Mouse (Mus musculus): Measurements from ENCODE around the gene Frmpd4.

Gene Frmpd4

DNA sequence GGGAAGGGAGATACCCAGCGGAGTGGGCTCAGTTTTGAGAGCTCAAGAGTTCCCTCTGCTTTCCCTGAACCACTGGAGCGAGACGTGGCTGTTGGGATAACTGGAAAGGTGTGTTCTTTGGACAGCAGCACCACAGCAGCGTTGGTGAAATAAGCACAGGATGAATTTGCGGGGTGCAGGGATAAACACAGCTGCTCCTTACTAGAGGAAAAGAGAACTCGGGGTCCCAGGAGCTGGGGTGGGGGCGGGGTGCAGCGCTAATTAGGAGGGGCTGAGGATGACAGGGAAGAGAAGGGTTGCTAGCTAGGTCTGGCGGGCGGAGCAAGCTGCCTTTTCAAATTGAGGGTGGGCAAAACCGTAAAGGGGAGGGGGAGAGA is 453.5 kb downstream of the Frmpd4 start:
- DNase-seq, result no peak

DNA sequence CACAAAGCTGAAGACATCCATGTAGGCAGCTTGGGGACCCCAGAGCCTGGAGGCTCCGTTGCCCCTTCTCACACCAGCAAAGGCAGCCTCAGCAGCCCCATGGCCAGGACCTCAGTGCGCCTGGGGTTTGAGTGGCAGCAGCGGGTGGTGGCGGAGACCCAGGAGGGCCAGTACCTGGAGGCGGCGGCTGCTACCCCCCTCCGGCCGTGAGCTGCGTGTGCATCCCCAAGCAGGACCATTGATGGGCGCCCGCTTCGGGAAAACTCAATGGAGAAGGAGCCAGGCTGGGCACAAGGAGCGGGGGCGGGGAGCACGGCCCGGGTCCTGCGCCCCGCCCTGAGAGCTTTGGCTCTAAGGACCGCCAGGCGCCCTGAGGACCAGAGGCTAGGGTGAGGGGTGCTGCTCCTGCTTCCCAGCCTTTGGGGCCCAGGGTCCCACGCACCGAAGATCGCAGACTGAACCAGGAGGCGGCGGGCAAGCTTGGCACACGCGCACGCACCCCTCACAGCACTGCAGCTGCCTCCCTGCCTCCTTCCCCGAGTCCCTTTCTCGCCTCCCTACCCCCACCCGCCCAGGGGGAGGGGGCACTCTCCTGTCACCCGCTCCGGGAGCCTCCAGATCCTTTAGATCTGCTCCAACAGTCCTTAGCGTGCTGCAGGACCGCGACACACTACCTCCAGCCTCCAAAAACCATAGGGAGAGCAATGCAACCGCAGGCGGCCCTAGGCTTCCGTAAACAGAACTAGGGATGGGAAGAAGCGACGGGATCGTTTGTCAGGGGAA is 454.0 kb downstream of the Frmpd4 start:
- DNase-seq, result peak; percentile 25 to 59

DNA sequence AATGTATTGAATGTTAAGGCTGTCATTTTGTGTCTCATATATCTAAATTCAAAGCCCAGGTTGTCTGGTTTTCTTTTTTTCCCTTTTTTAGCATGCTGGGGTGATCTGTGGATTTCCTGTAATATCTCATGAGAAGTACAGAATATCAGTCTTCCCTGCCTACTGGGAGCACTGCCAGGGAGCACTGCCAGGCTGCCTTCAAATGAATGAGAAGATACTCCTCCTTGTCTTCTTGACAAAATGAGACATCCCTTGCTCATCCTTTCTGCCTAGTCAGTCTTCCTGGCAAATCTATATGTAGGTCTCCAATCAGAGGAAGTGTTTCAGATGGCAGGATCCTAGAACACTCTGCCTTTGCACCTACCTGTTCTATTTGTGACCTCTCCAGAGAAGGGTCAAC is 535.4 kb downstream of the Frmpd4 start:
- no peak for DNase-seq

GRCm38 (mm10) chrX:168020574-168021145 is 556.4 kb downstream of the Frmpd4 start:
- peak; percentile 3 to 8 for DNase-seq

- DNase-seq, result no peak
These were observed 559.2 kb downstream of the Frmpd4 start for GRCm38 (mm10) chrX:168017792-168018191.

DNA sequence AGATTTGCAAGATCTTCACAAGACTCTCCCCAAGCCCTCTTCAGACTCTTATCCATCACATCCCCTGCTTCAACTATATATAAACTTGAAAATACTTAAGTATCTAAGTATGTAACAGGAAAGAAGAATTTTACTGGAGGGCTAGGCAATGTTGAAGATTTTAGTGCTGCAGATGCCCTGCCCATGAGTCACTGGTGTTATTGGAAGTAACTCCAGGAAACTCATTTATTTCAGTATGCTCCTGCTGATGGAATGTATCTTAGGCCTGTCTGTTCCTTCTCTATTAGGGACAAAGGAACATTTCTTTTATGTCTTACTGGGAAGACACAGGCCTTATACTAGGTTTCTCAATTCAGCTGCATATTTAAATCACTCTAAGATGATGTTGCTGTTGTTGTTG is 592.2 kb downstream of the Frmpd4 start:
- no peak for DNase-seq

- DNase-seq, result no peak
These were observed 625.8 kb downstream of the Frmpd4 start for GRCm38 (mm10) chrX:167951207-167951606.

DNA sequence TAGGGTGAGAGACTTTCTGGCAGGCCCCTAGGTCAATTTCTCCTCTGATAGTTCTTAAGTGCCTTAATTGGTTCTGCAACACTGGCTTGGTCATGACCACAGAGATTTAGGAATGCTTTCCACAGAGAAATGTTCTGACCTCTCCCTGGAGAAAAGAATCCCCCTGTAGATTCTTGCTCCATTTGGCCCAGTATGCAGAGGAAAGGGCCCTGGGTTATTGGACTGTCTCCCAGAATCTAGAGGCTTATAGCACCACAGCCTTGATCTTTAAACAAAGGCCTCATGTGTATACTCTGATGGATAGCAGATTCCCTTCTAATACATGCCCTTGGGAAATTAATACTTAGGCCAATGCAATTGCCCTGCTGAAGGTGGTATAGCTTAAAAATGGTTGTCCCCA is 667.5 kb downstream of the Frmpd4 start:
- DNase-seq, result peak in 1 of 2 experiments; percentile 1

- DNase-seq, result no peak
These were observed 676.0 kb downstream of the Frmpd4 start for GRCm38 (mm10) chrX:167901046-167901445.

- no peak for DNase-seq
These were observed 722.2 kb downstream of the Frmpd4 start for GRCm38 (mm10) chrX:167854821-167855220.

- no peak for DNase-seq
These were observed 744.5 kb downstream of the Frmpd4 start for GRCm38 (mm10) chrX:167832543-167832942.

DNA sequence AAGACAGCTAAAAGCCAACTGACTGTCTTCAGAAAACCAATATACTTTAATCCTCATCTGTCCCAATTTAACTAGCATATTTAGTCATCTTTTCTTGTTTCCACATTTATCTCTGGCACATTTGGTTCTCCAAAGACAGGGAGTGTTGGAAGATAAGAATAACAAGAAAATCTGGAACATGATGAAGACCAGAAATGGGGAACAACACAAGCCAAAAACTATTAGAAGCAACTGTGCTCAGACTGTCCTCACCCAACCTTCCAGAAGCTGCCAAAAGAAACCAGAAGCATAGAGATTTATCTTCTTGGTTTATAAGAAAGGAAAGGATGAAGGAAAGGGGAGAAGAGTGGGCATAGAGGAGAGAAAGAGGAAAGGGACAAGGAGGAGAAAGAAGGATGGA is 748.6 kb downstream of the Frmpd4 start:
- DNase-seq, result no peak

- peak; percentile 34 to 40 for DNase-seq
These were observed 759.7 kb downstream of the Frmpd4 start for GRCm38 (mm10) chrX:167817363-167817762.

DNA sequence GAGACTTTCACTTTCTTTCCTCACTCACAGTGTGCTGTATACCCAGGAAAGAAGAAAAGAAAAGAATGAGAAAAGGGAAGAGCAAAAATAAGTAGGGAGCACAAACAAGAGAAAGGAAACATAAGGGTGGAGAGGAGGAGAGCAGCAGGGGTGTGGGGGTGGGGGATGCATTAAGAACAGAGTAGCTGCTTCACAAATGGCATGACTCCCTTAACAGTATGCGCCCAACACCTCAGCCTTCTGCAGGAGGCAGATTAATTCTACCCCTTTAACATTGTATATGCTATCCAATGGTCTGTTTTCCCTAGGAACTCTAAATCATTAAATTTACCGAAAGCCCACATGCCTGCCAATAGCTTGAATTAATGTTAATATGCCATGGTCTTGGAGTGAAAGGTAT is 766.9 kb downstream of the Frmpd4 start:
- no peak for DNase-seq

DNA sequence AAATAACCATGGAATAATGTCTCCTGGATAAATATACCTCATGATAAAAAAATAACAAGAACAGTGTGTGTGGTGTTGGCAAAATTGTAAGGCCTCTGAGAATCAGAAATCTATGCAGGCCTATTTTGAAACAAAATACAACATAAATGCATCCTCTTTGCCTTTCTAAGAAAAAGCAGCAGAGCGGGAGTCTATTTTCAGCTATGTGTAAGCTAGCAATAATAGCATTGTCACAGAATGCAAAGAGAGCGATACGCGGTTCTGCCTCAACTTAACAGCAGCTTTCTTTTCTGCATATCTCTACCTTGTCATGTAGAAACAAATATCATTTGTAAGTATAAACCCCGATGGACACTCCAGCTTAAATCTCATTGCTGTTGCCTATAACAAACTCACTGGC is 768.5 kb downstream of the Frmpd4 start:
- DNase-seq, result no peak

DNA sequence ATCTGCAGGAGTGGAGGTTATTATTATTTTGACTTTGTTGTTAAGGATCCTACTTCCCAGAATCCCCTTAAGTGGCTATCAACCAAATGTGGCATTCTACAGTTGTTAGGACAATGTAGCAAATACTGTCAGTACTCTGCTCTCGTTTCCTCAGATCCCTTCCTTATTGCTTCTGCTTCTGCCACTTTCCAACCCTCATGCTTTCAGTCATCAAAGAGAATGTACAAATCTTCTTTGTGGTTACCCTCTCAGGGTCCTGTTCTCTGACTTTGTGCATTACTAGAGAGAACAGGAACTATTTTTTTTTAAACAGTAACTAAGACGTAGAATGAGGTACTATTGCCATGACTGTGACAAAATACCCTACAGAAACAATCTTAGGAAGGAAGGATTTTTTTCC is 788.3 kb downstream of the Frmpd4 start:
- no peak for DNase-seq

GRCm38 (mm10) chrX:167783526-167783925 is 793.5 kb downstream of the Frmpd4 start:
- no peak for DNase-seq

DNA sequence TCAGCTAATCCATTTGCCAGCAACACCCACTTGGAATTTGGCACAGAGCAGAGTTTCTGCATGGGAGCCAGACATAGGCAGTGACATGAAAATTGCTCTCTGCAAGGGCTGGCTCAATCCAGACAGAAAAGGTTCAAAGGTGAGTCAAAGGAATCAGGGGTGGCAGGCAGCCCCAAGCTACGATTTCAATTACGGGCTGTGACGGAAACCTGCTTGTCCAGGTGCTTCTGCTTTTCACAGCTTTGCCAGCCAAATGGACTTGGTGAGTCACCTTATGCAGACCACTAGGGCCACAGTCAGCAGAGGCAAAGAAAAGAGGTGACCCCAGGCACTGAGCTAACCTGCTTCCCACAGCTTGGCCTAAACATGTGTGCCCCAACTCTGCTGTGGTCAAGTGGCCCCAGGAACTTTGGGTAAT is 857.5 kb downstream of the Frmpd4 start:
- DNase-seq, result peak; percentile 2 to 14

- DNase-seq, result no peak
These were observed 857.9 kb downstream of the Frmpd4 start for GRCm38 (mm10) chrX:167719092-167719491.

DNA sequence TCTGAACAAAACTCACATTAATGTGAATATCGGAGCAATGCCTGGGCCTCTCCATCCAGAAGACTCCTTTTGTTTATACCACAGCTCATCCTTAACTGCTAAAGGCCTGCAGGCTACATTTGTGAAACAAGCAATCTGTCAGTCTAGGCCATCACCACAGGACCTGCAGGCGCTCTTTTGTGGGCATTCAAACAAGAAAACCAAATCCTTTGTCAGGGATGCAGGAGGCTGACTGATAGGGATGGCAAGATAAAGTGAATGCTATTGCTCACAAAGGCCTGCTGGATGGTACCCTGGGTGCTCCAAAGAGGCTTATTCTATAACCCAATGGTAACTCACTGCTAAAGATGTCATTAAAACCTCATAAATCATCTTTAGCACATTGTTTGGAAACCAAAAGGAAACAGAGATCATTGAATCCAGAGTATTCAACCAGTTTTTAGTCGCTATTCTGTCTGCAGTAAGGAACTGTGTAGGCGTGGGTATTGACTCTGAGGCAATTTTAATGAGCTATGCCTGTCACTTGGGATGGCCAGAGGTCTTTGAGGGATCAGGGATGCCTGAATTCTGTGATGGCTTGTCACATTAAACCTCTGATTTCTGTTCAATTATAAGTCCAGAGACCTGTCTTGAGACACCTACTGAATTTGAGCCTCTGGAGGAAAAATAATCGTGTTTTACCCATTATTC is 922.1 kb downstream of the Frmpd4 start:
- DNase-seq, result no peak

GRCm38 (mm10) chrX:167654249-167654648 is 922.8 kb downstream of the Frmpd4 start:
- no peak for DNase-seq

DNA sequence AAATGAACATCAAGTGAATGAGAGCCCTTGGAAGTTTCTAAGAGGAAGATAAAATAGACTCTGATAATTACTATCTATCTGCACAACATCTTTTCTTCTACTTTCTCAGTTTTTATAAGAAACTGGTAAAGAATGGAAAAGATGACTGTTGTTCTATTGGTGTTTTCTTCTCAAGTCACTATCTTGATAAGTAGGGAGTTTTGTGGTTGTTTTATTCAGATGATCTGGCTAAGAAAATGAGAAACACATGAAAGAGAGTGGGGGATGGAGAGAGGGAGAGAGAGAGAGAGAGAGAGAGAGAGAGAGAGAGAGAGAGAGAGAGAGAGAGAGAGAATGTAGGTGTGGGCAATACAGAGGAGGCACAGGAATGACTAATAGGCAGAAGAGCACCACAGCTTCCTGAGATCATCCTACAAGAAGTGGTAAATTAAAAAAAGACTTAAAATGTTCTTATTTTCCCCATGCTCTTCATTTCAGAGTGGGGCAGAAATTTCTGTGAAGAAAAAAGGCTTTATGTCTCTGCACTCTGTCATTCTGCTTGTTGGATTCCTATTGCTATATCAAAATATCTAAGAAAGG is 979.3 kb downstream of the Frmpd4 start:
- DNase-seq, result no peak

- no peak for DNase-seq
These were observed 1024.2 kb downstream of the Frmpd4 start for GRCm38 (mm10) chrX:167552827-167553226.

- peak in 1 of 2 experiments; percentile 3 for DNase-seq
These were observed 1053.9 kb downstream of the Frmpd4 start for GRCm38 (mm10) chrX:167523151-167523550.
